Mouse (Mus musculus) forebrain, embryonic 13.5 days (tissue): ENCODE data around the gene Pdzd2. TPM values are rescaled to one million over a fixed set of nuclear protein-coding genes. Genes with fewer than 3 reads are reported as not detected.

Experiments used
- ATAC-seq: fragments of 200-750 bp; cut with Nextera tagmentation; 2 replicates; pipeline ENCODE4 v1.8.0; 2017
- H3K27ac ChIP-seq: fragments of 300-500 bp; sonication (generic); 2 replicates; pipeline ENCODE4 v1.5.1; 2015; ENCODE audit warnings: inconsistent platforms, mild to moderate bottlenecking, moderate library complexity
- H3K27me3 ChIP-seq: fragments of 300-500 bp; sonication (generic); 2 replicates; pipeline ENCODE4 v1.6.1; 2015; ENCODE audit warnings: mild to moderate bottlenecking, inconsistent platforms
- H3K36me3 ChIP-seq: fragments of 300-500 bp; sonication (generic); 2 replicates; pipeline ENCODE4 v1.6.1; 2015; ENCODE audit warnings: mild to moderate bottlenecking, inconsistent platforms; ENCODE audit not compliant: poor library complexity, severe bottlenecking
- H3K4me1 ChIP-seq: fragments of 300-500 bp; sonication (generic); 2 replicates; pipeline ENCODE4 v1.6.1; 2015; ENCODE audit warnings: inconsistent platforms
- H3K4me2 ChIP-seq: fragments of 300-500 bp; sonication (generic); 2 replicates; pipeline ENCODE4 v1.6.1; 2015; ENCODE audit warnings: inconsistent platforms, mild to moderate bottlenecking, moderate library complexity
- H3K4me3 ChIP-seq: fragments of 300-500 bp; sonication (generic); 2 replicates; pipeline ENCODE4 v1.5.1; 2015; ENCODE audit warnings: mild to moderate bottlenecking, inconsistent platforms
- H3K9ac ChIP-seq: fragments of 300-500 bp; sonication (generic); 2 replicates; pipeline ENCODE4 v1.6.1; 2015; ENCODE audit warnings: mild to moderate bottlenecking, inconsistent platforms
- H3K9me3 ChIP-seq: fragments of 300-500 bp; sonication (generic); replicated peaks from 2 replicates; pipeline ENCODE4 v1.6.1; 2016; ENCODE audit warnings: inconsistent platforms
- WGBS: fragments of 180-500 bp; shearing (Covaris S2); methylation state at CpG from one replicate; pipeline ENCODE4 v1.1.7; 2015; 5-methylcytosine and 5-hydroxymethylcytosine counted together
- polyA plus RNA-seq: library from polyadenylated mRNA; unstranded; fragments of >200 nt; fragmentation: Nextera tagmentation; extraction: Ambion mirVana; gene quantifications from 2 replicates; pipeline ENCODE4 v1.2.1, GENCODE M21; 2015

Pdzd2 gene
- polyA plus RNA-seq, 1 experiment from 2014 or later = 5.5 TPM

- ATAC-seq = no peak
- Histone ChIP-seq H3K4me2 (no peak overlapping the region), H3K36me3 (no peaks in the 10 kb centered on the region), H3K27ac (no peak overlapping the region), H3K9me3 (no peaks in the 10 kb centered on the region), H3K4me1 (peaks cover 4% of the 10 kb centered on the region; the same call in 1 of the 2 replicates), H3K9ac (no peak overlapping the region), H3K27me3 (no peaks in the 10 kb centered on the region), H3K4me3 (no peak overlapping the region)
- WGBS = 66% methylated on average over 5 of the region's 5 CpGs
Observed at GRCm38 (mm10) chr15:12758461-12758860, 18.7 kb upstream of the Pdzd2 start.

- H3K36me3 ChIP-seq = no peaks in the 10 kb centered on the region
- no peaks in the 10 kb centered on the region for H3K27me3 ChIP-seq
- H3K4me1 ChIP-seq = peaks cover 4% of the 10 kb centered on the region; the same call in 1 of the 2 replicates
- H3K27ac ChIP-seq = no peak overlapping the region
- WGBS = 87% methylated on average over 1 of the region's 1 CpGs
- H3K4me2 ChIP-seq = no peak overlapping the region
- H3K4me3 ChIP-seq = no peak overlapping the region
- no peaks in the 10 kb centered on the region for H3K9me3 ChIP-seq
- ATAC-seq = no peak
- no peak overlapping the region for H3K9ac ChIP-seq
Observed at GRCm38 (mm10) chr15:12757757-12758156, 18.0 kb upstream of the Pdzd2 start.

GRCm38 (mm10) chr15:12753201-12753600, 13.5 kb upstream of the Pdzd2 start:
- no peak overlapping the region for H3K9ac ChIP-seq
- no peak overlapping the region for H3K27ac ChIP-seq
- 87% methylated on average over 4 of the region's 4 CpGs for WGBS
- H3K4me3 ChIP-seq = no peak overlapping the region
- no peaks in the 10 kb centered on the region for H3K9me3 ChIP-seq
- ATAC-seq = no peak
- no peaks in the 10 kb centered on the region for H3K4me1 ChIP-seq
- H3K36me3 ChIP-seq = no peaks in the 10 kb centered on the region
- no peaks in the 10 kb centered on the region for H3K27me3 ChIP-seq
- H3K4me2 ChIP-seq = no peak overlapping the region

GRCm38 (mm10) chr15:12750963-12751362, 11.2 kb upstream of the Pdzd2 start:
- Histone ChIP-seq H3K4me3 (no peak overlapping the region), H3K4me2 (no peak overlapping the region), H3K9me3 (no peaks in the 10 kb centered on the region), H3K27me3 (no peaks in the 10 kb centered on the region), H3K27ac (no peak overlapping the region), H3K9ac (no peak overlapping the region), H3K36me3 (no peaks in the 10 kb centered on the region), H3K4me1 (no peaks in the 10 kb centered on the region)
- WGBS = 88% methylated on average over 8 of the region's 8 CpGs
- no peak for ATAC-seq

- Histone ChIP-seq H3K27ac (no peak overlapping the region), H3K4me3 (no peak overlapping the region), H3K27me3 (no peaks in the 10 kb centered on the region), H3K4me2 (no peak overlapping the region), H3K9ac (no peak overlapping the region), H3K9me3 (no peaks in the 10 kb centered on the region), H3K36me3 (no peaks in the 10 kb centered on the region), H3K4me1 (no peaks in the 10 kb centered on the region)
- WGBS = 88% methylated on average over 11 of the region's 11 CpGs
- ATAC-seq = no peak
Observed at GRCm38 (mm10) chr15:12749549-12750301, 10.0 kb upstream of the Pdzd2 start.

- WGBS = 90% methylated on average over 6 of the region's 6 CpGs
- H3K9me3 ChIP-seq = no peaks in the 10 kb centered on the region
- H3K27me3 ChIP-seq = peaks cover 26% of the 10 kb centered on the region
- H3K36me3 ChIP-seq = no peaks in the 10 kb centered on the region
- no peak overlapping the region for H3K27ac ChIP-seq
- H3K9ac ChIP-seq = no peak overlapping the region
- peaks cover 10% of the 10 kb centered on the region for H3K4me1 ChIP-seq
- no peak overlapping the region for H3K4me3 ChIP-seq
- ATAC-seq = no peak
- no peak overlapping the region for H3K4me2 ChIP-seq
Observed at GRCm38 (mm10) chr15:12742117-12742906, 2.6 kb upstream of the Pdzd2 start.

GRCm38 (mm10) chr15:12738301-12739093, 1.2 kb downstream of the Pdzd2 start:
- ATAC-seq = no peak
- peak overlapping the region; percentile 70; the same call in 1 of the 2 replicates for H3K9ac ChIP-seq

GRCm38 (mm10) chr15:12735208-12735607, 4.5 kb downstream of the Pdzd2 start:
- Histone ChIP-seq H3K4me2 (no peak overlapping the region), H3K4me3 (no peak overlapping the region), H3K9me3 (no peaks in the 10 kb centered on the region), H3K27ac (no peak overlapping the region), H3K9ac (no peak overlapping the region), H3K36me3 (no peaks in the 10 kb centered on the region), H3K27me3 (peaks cover 21% of the 10 kb centered on the region), H3K4me1 (peaks cover 8% of the 10 kb centered on the region)
- ATAC-seq = no peak
- 36% methylated on average over 2 of the region's 2 CpGs for WGBS

More at GRCm38 (mm10) chr15:12738301-12739093, 1.2 kb downstream of the Pdzd2 start:
- Histone ChIP-seq H3K27me3 (peaks cover 29% of the 10 kb centered on the region), H3K27ac (no peak overlapping the region), H3K36me3 (no peaks in the 10 kb centered on the region), H3K4me1 (peaks cover 10% of the 10 kb centered on the region), H3K4me3 (peak overlapping the region; percentile 61), H3K9me3 (no peaks in the 10 kb centered on the region), H3K4me2 (peak overlapping the region; percentile 79)
- 41% methylated on average over 10 of the region's 10 CpGs for WGBS

- H3K4me3 ChIP-seq = no peak overlapping the region
- H3K36me3 ChIP-seq = no peaks in the 10 kb centered on the region
- H3K4me2 ChIP-seq = no peak overlapping the region
- peaks cover 5% of the 10 kb centered on the region for H3K4me1 ChIP-seq
- no peaks in the 10 kb centered on the region for H3K9me3 ChIP-seq
- no peak overlapping the region for H3K27ac ChIP-seq
- ATAC-seq = no peak
- no peak overlapping the region for H3K9ac ChIP-seq
- H3K27me3 ChIP-seq = peaks cover 20% of the 10 kb centered on the region
- 73% methylated on average over 4 of the region's 4 CpGs for WGBS
Observed at GRCm38 (mm10) chr15:12734221-12734620, 5.5 kb downstream of the Pdzd2 start.

- H3K4me3 ChIP-seq = no peak overlapping the region
- 88% methylated on average over 11 of the region's 11 CpGs for WGBS
- H3K27ac ChIP-seq = no peak overlapping the region
Observed at GRCm38 (mm10) chr15:12732613-12733012, 7.1 kb downstream of the Pdzd2 start.

GRCm38 (mm10) chr15:12728381-12728780, 11.3 kb downstream of the Pdzd2 start:
- ATAC-seq = no peak
- H3K36me3 ChIP-seq = no peaks in the 10 kb centered on the region
- no peak overlapping the region for H3K4me3 ChIP-seq
- no peaks in the 10 kb centered on the region for H3K27me3 ChIP-seq
- H3K9me3 ChIP-seq = no peaks in the 10 kb centered on the region
- H3K27ac ChIP-seq = no peak overlapping the region
- no peaks in the 10 kb centered on the region for H3K4me1 ChIP-seq
- WGBS = 84% methylated on average over 4 of the region's 4 CpGs
- no peak overlapping the region for H3K9ac ChIP-seq
- no peak overlapping the region for H3K4me2 ChIP-seq

More at GRCm38 (mm10) chr15:12732613-12733012, 7.1 kb downstream of the Pdzd2 start:
- no peaks in the 10 kb centered on the region for H3K36me3 ChIP-seq
- H3K4me1 ChIP-seq = no peaks in the 10 kb centered on the region
- no peak overlapping the region for H3K4me2 ChIP-seq
- H3K27me3 ChIP-seq = peaks cover 6% of the 10 kb centered on the region; the same call in 1 of the 2 replicates
- no peak for ATAC-seq
- no peak overlapping the region for H3K9ac ChIP-seq
- no peaks in the 10 kb centered on the region for H3K9me3 ChIP-seq

- no peak overlapping the region for H3K4me3 ChIP-seq
- no peak overlapping the region for H3K4me2 ChIP-seq
- 79% methylated on average over 5 of the region's 5 CpGs for WGBS
- H3K27ac ChIP-seq = no peak overlapping the region
- no peaks in the 10 kb centered on the region for H3K36me3 ChIP-seq
- H3K9me3 ChIP-seq = no peaks in the 10 kb centered on the region
- no peaks in the 10 kb centered on the region for H3K4me1 ChIP-seq
- ATAC-seq = no peak
- H3K27me3 ChIP-seq = no peaks in the 10 kb centered on the region
- H3K9ac ChIP-seq = no peak overlapping the region
Observed at GRCm38 (mm10) chr15:12725256-12725655, 14.5 kb downstream of the Pdzd2 start.
